Mouse (Mus musculus) lung, postnatal 0 days (tissue): Measurements from ENCODE around the gene Gm47985. TPM values are rescaled to one million over a fixed set of nuclear protein-coding genes. Genes with fewer than 3 reads are reported as not detected.
"Not testable (repeated sequence)": the region's sequence is repeated elsewhere in the genome, so short reads cannot be mapped to it uniquely, and the experiment has no call there.

Experiments used
- ATAC-seq: fragments of 200-750 bp; cut with Nextera tagmentation; 2 replicates; pipeline ENCODE4 v1.8.0; 2017; ENCODE audit warnings: moderate library complexity
- DNase-seq: peaks from one replicate; pipeline ENCODE4 v3.0.0-alpha.2; 2016; ENCODE audit warnings: low spot score
- H3K27ac ChIP-seq: fragments of 300-500 bp; sonication (generic); 2 replicates; pipeline ENCODE4 v1.5.1; 2014; ENCODE audit warnings: antibody characterized with exemption, mild to moderate bottlenecking, low read length, mixed read lengths
- H3K27me3 ChIP-seq: fragments of 300-500 bp; sonication (generic); replicated peaks from 2 replicates; pipeline ENCODE4 v1.6.1; 2014; ENCODE audit warnings: low read length, mixed read lengths; ENCODE audit not compliant: insufficient read depth
- H3K36me3 ChIP-seq: fragments of 300-500 bp; sonication (generic); 2 replicates; pipeline ENCODE4 v1.6.1; 2014; ENCODE audit warnings: low read length, mixed read lengths; ENCODE audit not compliant: insufficient read depth
- H3K4me1 ChIP-seq: fragments of 300-500 bp; sonication (generic); 2 replicates; pipeline ENCODE4 v1.6.1; 2014; ENCODE audit warnings: antibody characterized with exemption, low read depth, low read length, mixed read lengths; ENCODE audit not compliant: insufficient read depth
- H3K4me2 ChIP-seq: fragments of 300-500 bp; sonication (generic); replicated peaks from 2 replicates; pipeline ENCODE4 v1.6.1; 2014; ENCODE audit warnings: low read depth, mild to moderate bottlenecking, low read length, moderate library complexity, mixed read lengths
- H3K4me3 ChIP-seq: fragments of 300-500 bp; sonication (generic); 2 replicates; pipeline ENCODE4 v1.5.1; 2014; ENCODE audit warnings: low read depth, low read length
- H3K9ac ChIP-seq: fragments of 300-500 bp; sonication (generic); replicated peaks from 2 replicates; pipeline ENCODE4 v1.6.1; 2014; ENCODE audit warnings: low read depth, mild to moderate bottlenecking
- H3K9me3 ChIP-seq: fragments of 300-500 bp; sonication (generic); 2 replicates; pipeline ENCODE4 v1.6.1; 2016; ENCODE audit warnings: low read length, mixed read lengths
- CTCF ChIP-seq: IDR thresholded peaks from 2 replicates; pipeline ENCODE4 v1.5.1; 2016; ENCODE audit warnings: antibody characterized with exemption, mild to moderate bottlenecking
- EP300 ChIP-seq: IDR thresholded peaks from 2 replicates; pipeline ENCODE4 v1.6.1; 2016; ENCODE audit warnings: antibody characterized with exemption, mild to moderate bottlenecking, control low read depth
- WGBS: fragments of 180-500 bp; shearing (Covaris S2); extraction: QIAGEN DNeasy Blood & Tissue Kit; methylation state at CpG from one replicate; pipeline ENCODE4 v1.1.7; 2014; 5-methylcytosine and 5-hydroxymethylcytosine counted together
- polyA plus RNA-seq: library from polyadenylated mRNA; unstranded; fragments of >200 nt; fragmentation: Nextera tagmentation; extraction: Ambion mirVana; gene quantifications from 2 replicates; pipeline ENCODE4 v1.2.1, GENCODE M21; 2015

Gene Gm47985
- polyA plus RNA-seq = 0.14 and 0.68 TPM in 2 replicates

DNA sequence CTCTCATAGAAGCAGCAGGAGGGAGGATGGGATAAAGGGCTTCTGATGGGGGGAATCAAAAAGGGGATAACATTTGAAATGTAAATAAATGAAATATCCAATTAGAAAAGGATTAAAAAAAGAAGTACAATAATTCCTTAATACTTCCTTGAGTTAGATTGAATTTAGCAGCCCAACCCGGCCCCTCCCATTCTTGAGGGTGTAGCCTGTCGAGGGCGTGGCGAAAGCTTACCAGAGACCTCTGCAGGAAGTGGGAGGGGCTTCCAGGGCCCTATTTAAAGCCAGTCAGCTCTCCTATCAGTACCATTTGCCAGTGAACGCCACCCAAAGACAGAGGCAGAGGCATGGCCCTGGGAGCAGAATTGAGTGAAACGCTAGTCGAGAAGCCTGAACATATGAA, at the start of gene Gm47985:
TSS of gene Gm47985 (plus strand) at position 272 of the 400 bp plus-strand sequence.
- not testable (repeated sequence) for H3K27me3 ChIP-seq, H3K4me3 ChIP-seq, H3K4me2 ChIP-seq, DNase-seq, H3K27ac ChIP-seq, H3K4me1 ChIP-seq, H3K36me3 ChIP-seq, H3K9ac ChIP-seq, H3K9me3 ChIP-seq, ATAC-seq
- no CpG with 5 or more reads among the region's 7 CpGs for WGBS

DNA sequence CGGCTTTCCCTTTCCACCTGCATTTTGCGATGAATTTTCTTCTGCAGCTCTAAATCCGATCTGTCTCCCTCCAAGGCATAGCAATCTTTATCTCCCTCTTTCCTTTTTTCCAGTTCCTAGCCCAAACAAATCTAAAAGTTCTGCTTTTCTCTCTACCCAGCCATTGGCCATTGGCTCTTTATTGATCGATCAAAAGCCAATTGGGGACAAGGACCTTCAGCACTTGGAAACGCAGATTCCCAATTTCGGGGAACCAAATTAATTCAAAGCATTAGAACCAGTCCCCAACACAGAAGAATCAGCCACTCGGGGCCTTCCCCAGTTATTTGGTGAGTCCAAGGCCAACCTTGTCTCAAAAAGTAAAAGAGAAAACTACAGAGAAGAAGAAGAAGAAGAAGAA, 49.7 kb upstream of the Gm47985 start:
- H3K9me3 ChIP-seq = no peaks in the 10 kb centered on the region
- 84% methylated on average over 7 of the region's 7 CpGs for WGBS
- no peak for DNase-seq

DNA sequence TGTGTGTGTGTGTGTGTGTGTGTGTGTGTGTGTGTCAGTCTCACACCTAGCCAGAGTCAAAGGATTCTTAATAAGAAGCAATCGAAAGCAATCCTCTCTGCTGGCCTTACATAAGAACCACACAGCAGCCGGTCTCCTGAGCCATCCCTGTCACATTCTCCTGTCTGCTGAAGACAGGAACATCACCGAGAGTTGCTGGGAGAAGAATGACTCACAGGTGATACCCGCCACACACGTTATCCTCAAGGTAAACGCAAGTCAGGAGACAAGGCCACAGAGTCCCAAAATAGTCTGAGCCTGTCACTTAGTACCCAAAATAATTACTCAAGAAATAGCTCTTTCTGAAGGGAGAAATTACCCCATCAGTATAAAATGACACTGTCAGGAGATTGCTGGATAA, 43.9 kb upstream of the Gm47985 start:
- H3K27ac ChIP-seq = no peak overlapping the region
- H3K9ac ChIP-seq = no peak overlapping the region
- ATAC-seq = no peak
- WGBS = 46% methylated on average over 6 of the region's 6 CpGs
- H3K27me3 ChIP-seq = no peaks in the 10 kb centered on the region
- no peak overlapping the region for H3K4me3 ChIP-seq
- H3K4me1 ChIP-seq = no peaks in the 10 kb centered on the region
- H3K36me3 ChIP-seq = no peaks in the 10 kb centered on the region
- H3K4me2 ChIP-seq = no peak overlapping the region
- no peaks in the 10 kb centered on the region for H3K9me3 ChIP-seq
- TF ChIP-seq CTCF (no peak), EP300 (no peak)
- DNase-seq = no peak

More for the DNA sequence above, 49.7 kb upstream of the Gm47985 start:
- Histone ChIP-seq H3K9ac (no peak overlapping the region), H3K4me1 (no peaks in the 10 kb centered on the region; the same call in 1 of the 2 replicates), H3K4me3 (no peak overlapping the region), H3K36me3 (no peaks in the 10 kb centered on the region), H3K27ac (no peak overlapping the region), H3K27me3 (no peaks in the 10 kb centered on the region), H3K4me2 (no peak overlapping the region)
- no peak for TF ChIP-seq EP300
- no peak for ATAC-seq

DNA sequence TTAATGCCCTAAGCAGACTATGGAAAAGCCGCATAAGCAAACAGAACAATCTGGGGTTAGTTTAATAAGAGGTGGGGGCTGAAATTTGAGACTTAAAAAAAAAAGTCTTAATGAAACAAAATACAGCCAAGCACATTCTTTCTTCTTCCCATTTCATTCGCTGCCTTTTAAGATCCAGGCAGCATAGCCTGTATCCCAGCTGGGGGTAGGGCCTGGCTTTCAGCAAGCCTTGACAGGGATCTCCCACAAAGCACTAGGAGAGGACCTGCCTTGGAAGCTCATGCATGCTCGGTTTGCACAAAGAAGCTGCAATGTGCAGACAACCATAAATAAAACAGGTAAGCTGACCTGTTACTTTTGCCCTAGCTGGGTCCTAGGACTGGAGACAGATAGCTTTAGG, 41.4 kb upstream of the Gm47985 start:
- Histone ChIP-seq H3K27me3 (no peaks in the 10 kb centered on the region), H3K36me3 (no peaks in the 10 kb centered on the region), H3K9ac (no peak overlapping the region), H3K4me3 (no peak overlapping the region), H3K4me1 (no peaks in the 10 kb centered on the region), H3K27ac (no peak overlapping the region), H3K4me2 (no peak overlapping the region), H3K9me3 (no peaks in the 10 kb centered on the region)
- ATAC-seq = no peak
- TF ChIP-seq EP300 (no peak), CTCF (no peak)
- no peak for DNase-seq
- 71% methylated on average over 3 of the region's 3 CpGs for WGBS

DNA sequence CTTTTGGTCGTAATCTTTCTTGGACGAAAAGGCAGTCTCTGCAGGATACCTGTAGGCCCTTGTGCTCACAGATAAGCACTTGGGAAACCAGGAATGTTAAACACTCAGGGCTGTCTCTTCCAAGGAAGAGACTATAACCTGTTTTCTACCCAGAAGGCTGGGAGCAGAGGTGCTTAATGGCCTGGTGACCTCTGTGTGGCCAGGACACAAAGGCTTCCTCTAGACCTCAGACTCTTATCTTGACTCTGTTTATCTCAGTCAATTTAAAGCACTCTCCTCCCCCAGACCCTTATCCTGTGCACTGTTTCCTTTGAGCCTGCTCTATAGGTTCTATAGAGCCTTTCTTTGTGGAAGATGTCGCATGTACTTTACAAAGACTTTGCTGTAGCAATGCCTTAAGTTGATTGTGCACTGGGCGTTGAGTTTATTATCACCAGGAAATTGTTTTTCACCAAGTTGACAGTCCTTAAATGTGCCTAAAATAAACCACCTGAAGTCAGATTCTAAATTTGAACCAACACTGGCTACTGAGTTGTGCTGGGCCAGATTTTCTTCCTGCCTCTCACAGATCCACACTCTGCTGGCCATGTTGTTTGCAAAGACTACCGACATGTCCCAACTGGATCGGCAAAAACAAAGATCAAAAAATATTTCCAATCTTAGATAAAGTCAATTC, 37.7 kb upstream of the Gm47985 start:
- no peak overlapping the region for H3K27ac ChIP-seq

DNA sequence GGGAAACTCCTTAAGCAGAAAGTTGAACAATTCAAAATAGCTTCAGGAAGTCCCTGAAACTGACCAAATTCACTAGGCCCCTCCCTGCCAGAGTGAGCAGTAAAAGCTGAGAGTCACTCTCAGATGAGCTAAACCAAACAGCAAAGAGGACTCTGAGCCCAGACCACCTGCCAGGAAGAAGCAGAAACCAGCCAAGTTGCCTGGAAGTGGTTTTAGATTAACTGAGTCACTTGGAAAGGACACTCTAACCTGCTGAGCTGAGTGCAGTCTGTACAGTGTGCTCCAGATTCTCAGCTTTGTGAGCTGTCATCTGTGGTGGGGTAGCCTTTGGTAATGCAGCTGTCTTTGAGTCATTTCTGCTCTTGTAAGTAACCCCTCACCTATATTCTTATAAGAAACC, 34.5 kb upstream of the Gm47985 start:
- TF ChIP-seq EP300 (no peak), CTCF (no peak)

More for the DNA sequence above, 37.7 kb upstream of the Gm47985 start:
- Histone ChIP-seq H3K9me3 (no peaks in the 10 kb centered on the region), H3K4me3 (no peak overlapping the region), H3K4me1 (no peaks in the 10 kb centered on the region), H3K27me3 (no peaks in the 10 kb centered on the region), H3K4me2 (no peak overlapping the region), H3K9ac (no peak overlapping the region), H3K36me3 (no peaks in the 10 kb centered on the region)
- ATAC-seq (no peak), DNase-seq (no peak)
- no peak for TF ChIP-seq CTCF
- no peak for TF ChIP-seq EP300
- 31% methylated on average over 6 of the region's 6 CpGs for WGBS

DNA sequence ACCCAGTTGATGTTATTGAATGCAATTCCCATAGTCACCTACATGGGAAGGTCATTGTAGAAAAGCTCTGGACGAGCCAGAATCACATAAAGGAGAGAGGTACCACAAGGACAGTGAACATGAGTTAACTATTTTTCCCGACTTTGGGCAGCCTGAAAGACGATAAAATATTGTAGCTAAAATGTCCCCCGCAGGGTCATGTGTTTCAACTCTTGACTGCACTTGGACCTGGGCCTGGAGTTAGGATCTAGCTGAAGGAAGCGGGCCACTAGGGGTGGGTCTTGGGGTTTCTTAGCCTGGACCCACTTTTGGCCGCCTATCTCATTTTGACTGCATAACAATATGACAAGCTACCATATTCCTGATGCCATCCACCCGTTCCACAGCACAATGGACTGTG, 32.1 kb upstream of the Gm47985 start:
- no peaks in the 10 kb centered on the region for H3K36me3 ChIP-seq
- no peak for DNase-seq
- no peak overlapping the region for H3K27ac ChIP-seq

More for the DNA sequence above, 34.5 kb upstream of the Gm47985 start:
- H3K36me3 ChIP-seq = no peaks in the 10 kb centered on the region
- H3K9me3 ChIP-seq = no peaks in the 10 kb centered on the region
- H3K27ac ChIP-seq = no peak overlapping the region
- no peaks in the 10 kb centered on the region for H3K4me1 ChIP-seq
- H3K27me3 ChIP-seq = no peaks in the 10 kb centered on the region
- ATAC-seq (no peak), DNase-seq (no peak)
- H3K9ac ChIP-seq = no peak overlapping the region
- H3K4me2 ChIP-seq = no peak overlapping the region
- H3K4me3 ChIP-seq = no peak overlapping the region

More for the DNA sequence above, 32.1 kb upstream of the Gm47985 start:
- WGBS = 90% methylated on average over 7 of the region's 7 CpGs
- Histone ChIP-seq H3K4me3 (no peak overlapping the region), H3K4me1 (no peaks in the 10 kb centered on the region), H3K4me2 (no peak overlapping the region), H3K9me3 (no peaks in the 10 kb centered on the region), H3K27me3 (no peaks in the 10 kb centered on the region), H3K9ac (no peak overlapping the region)
- no peak for ATAC-seq
- TF ChIP-seq CTCF = no peak
- TF ChIP-seq EP300 = no peak
